Mouse (Mus musculus) gastrocnemius, postnatal 4 days (tissue): ENCODE data around the gene Polr2b. TPM values are rescaled to one million over a fixed set of nuclear protein-coding genes. Genes with fewer than 3 reads are reported as not detected.

ENCODE experiments used
- DNase-seq, 2 experiments: peaks; one replicate each; pipeline ENCODE4 v3.0.0; 2021 to 2022; ENCODE audit warnings: low spot score in 2 of 2, mixed read lengths in 2 of 2
- total RNA-seq, 2 experiments: library from RNA; stranded (reverse); gene quantifications; 2 replicates each; pipeline ENCODE4 v1.2.3; 2021

Gene Polr2b
- total RNA-seq, 2 experiments from 2014 or later, result 31.5 to 35.7 TPM

DNA sequence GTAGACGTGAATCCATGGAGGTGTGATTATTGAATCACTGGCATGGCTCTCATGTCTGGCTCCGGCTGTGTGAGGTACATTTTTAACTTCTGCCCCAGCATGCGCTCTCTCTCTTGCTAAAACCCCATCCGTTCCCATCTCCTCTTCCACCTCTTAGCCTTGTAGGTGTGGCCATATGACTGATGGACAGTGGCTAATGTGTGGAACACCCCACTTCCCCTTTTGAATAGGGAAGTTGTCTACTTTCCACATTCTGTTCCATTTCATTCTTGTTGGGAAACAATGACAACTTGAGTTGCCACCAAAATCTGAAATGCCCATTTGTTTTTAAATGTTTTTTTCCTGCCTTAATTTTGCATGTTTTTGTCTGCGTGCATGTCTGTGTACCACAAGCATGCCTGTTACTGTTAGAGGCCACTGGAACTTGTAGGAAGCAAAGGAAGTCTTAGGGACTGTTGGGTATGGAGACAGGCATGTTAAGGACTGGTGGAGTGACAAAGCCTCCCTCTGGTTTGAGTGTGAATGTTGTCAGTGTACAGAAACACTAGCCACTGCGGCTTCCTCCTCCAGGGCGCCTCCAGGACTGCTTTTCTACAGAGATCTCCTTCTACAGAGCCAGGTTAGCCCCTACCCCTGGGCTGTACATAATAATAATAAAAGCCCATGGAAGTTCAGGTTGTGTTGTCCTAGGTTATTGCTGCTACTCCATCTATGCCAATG is 17.0 kb upstream of the Polr2b start:
- DNase-seq, result no peak

DNA sequence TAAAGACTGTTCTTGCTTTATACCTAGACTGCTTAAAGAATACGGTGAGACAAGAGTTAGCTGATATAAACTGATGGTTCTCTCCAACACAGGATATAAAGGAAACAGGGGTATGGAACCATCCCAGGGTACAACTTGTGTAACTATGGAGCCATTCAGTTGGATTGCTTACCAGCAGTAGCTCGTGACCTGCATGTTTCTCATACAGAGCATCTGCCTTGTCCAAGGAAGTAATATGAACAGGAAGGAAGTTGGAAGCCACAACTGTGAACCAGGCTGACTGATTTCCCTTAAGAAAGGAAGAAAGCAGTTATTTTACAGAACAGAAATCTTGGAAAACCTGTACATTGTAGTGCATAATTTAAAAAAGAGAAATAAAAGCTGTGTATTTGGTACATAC is 10.5 kb upstream of the Polr2b start:
- no peak for DNase-seq

DNA sequence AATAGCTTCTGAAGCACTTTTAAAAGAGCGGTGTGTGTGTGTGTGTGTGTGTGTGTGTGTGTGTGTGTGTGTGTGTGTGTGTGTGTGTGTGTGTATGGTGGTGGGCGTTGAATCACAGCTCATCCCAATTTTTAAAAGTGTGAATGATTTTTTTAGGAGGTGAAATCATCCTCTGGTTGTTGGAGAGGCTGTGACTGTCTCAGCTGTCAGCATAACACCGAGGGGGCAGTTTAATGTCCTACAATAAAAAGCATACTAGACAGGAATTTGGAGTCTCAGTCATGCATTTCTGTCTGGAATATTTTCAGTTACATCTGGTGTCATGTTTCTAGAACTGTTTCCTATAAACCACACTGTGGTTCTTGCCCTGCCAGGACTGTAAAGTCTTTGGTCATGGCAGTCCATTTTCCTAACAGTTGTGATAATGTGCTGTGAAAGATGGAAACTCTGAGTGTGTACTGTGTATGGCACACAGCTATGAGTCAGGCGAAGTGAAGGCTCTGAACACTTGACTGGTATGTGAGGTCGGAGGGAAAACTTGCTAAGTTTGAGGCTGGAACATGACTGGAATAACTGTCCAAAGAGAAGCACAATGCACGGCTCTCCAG is 8.5 kb upstream of the Polr2b start:
- DNase-seq, result no peak

DNA sequence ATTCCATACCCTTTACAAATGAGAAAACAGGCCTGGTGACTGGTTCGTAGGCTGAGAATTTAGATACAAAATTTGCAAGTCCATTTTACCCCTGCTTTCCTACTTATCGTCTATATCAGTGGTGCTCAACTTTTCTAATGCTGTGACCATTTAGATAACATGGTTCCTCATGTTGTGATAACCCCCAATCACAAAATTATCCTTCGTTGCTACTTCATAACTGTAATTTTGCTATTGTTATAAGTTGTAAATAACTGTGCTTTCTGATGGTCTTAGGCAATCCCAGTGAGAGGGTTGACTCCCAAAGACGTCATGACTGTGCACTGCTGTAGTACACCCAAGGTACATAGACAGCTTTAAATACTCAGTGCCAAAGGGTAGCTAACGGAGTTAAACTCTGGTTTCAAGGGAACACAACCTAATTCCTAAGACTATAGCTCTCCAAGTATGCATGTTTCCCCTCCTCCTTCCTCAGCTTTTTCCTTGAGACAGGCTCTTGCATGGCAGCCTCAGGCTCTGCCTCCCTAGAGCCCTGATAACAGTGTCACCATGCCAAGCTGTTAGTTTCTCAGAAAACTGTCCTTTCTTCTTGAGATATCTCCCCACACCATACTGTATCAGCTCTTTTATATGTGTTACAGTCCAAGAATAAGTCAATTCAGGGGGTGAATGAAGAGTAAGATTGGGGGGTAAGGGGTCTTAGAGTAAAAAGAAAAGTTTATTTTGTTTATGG is 2.0 kb upstream of the Polr2b start:
- no peak for DNase-seq

DNA sequence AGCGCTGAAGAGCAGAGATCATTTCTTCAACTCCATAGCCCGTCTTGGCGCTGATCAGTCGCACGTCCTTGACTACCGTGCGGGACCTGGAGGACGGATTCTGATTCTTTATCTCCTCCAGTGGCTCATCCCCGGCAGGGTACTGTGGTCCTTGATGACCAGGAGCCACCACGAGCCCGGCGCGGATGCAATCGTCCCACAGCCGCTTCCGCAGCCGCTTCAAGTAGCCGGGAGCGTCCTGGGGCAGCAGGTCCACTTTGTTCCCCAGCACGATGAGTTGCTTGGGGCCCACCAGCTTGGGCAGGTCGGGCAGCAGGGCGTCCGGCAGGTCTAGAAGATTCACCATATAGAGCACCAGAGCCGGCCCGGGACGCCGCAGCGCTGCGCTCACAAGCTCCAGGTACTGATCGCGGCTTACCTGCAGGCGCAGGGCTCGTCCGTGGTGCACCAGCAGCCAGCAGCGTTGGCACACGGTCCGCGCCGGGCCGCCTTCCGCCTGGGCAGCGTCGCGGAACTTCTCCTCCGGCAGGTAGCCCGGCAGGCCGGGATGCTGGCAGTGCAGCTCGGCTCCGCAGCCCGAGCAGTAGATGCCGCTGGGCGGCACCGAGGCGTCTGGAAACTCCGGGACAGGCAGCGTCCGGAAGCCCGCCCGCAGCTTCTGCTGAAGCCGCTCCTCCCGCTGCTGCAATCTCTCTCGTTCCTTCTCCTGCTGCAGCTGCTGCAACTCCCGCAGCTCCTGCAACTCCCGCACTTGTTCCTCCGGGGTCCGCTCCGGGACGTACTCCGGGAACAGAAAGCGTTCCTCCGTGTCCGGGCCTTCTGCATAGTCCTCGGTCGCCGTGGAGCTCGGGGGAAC is 668 bp upstream of the Polr2b start:
- peak; percentile 10 to 24 for DNase-seq

DNA sequence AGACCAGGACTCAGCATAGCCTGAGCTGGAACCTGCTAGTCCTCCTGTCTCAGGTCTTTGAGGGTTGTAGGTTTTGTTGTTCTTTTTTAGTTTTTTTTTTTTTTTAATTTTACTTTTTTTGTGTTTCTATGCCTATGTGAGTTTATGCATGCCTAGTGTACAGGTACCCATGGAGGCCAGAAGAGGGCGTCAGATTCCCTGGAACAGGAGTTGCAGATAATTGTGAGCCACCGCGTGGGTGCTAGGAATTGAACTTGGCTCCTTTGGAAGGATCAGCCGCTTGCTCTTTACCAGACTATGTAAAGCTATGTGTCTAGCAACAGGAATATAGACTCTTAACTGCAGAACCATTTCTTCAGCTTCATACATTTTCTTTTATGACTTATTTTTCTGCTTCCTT is 4.3 kb downstream of the Polr2b start:
- no peak for DNase-seq

DNA sequence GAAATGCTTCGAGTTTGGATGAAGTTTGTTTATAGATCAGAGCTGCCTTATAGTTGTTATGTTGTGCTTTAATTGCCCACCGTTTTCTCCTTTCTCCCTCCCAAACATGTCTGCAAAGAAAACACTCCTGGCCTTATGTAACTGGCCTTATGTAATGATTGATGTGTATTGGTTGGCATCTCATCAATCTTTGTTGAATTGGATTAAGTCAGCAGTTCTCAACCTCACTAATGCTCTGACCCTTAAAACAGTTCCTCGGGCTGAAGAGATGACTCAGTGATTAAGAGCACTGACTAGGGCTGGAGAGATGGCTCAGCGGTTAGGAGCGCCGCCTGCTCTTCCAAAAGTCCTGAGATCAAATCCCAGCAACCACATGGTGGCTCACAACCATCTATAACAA is 5.0 kb downstream of the Polr2b start:
- DNase-seq, result no peak

DNA sequence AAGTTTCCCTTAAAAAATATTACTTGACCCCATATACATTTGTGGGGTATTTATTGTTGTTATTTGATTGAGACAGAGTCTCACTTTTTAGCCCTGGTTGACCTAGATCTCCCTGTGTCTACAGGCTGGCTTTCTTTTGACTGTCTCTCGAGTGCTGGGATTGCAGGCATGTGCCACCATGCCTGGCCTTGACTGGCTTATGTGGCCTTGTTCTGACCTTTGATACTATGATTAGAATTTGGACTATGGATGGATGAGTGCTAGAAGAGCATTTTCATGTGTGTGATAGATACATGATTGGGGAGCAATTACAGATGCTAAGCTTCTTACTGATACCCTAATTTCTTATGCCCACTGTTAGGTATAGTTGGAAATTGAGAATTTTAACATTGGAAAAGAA is 15.0 kb downstream of the Polr2b start:
- DNase-seq, result no peak

DNA sequence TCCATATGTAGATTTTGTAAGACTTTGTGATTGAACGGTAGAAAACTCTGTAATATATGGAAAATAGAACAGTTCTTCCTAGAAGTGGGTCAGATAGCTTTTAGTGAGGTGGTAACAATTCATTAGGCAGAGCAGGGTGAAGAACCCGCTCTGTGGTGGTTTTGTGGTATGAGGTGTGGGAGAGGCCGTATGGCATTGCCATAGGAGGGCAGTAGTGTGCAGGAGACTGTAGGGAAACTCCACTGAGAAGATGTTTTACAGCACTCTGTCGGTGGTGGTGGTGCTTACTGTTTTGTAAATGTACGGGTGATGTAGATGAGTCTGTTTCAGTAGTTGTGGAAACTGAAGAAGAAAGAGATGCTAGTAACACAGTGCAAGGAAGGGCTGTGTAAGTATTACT is 20.2 kb downstream of the Polr2b start:
- no peak for DNase-seq

DNA sequence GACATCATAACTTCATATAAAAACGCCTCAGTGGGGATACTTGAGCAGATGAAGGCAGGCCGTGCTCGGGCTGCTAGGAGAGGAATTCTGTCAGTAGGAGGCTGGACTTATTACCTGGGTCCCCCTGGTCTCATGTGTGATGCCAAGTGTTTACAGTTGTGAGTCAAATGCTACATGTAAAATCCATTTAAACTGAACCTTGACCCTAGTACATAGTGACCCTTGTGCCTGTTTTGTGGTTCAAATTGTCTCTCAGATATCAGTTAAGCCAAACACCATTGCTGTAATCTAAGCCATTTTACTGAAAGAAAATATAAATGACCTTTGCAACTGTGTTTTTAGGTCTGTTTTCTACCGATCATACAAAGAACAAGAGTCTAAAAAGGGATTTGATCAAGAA is 30.1 kb downstream of the Polr2b start:
- DNase-seq, result no peak

DNA sequence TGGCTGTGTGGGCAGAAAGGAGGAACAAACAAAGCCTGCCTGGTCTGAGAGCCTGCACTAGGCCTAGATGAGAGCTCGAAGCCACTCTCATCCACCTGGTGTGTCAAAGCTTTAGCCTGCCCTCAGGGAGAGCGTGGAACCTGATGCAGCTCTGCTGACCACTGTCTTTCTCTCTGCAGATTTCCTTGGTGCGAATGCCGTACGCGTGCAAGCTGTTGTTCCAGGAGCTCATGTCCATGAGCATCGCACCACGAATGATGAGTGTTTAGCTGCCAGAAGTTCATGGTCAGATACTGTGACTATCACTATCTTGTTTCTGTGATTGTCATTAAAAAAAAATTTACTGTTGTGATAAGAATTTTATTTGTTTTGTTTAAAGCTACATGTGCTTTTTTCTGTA is 39.0 kb downstream of the Polr2b start:
- no peak for DNase-seq

DNA sequence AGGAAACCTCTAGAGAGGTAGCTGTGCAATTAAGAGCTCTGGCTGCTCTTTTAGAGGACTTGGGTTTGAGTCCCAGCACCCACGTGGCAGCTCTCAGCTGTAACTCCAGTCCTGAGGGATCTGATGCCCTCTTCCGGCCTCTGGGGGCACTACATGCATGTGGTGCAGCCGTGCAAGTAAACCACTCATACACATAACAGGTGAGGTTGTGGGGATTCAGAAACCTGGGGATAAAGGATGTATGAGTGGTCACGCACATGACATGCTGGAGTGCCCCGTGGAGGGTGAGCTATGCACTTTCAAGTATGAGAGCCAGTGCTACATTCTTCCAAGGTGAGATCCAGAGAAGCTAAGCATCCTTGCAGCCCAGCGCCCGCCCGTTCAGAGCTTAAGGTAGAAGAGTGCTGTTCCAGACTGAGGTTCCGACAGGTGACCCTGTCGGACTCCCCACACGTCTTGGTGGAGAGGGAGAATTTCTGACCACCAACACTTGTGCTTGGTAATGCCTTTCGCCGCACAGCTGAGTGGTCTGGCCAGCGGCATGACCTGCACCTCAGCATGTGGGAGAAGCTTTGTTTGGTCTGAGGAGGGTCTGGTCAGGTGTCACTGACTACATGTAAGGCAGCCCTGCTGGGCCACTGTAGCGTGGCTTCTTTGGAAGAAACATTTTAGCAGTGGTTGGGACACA is 40.2 kb downstream of the Polr2b start:
- DNase-seq, result no peak

DNA sequence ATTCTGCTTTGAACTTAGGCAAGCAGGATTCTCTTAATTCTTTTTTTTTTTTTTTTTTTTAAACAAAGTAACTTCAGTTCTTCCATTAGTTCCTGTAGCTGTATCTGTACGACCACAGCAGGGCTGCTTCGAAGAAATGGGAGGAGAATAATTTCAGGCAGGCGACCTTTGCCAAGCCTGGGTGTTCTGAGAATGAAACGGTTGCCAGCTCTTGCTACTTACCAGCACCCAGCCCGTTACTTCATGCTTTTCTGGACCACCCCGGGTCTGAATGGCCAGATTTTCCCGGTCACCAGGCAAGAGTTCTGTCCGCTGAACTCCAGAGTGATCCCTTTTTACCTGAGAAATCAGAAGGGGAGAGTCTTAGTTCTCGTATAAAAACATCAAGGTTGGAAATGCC is 41.7 kb downstream of the Polr2b start:
- no peak for DNase-seq

DNA sequence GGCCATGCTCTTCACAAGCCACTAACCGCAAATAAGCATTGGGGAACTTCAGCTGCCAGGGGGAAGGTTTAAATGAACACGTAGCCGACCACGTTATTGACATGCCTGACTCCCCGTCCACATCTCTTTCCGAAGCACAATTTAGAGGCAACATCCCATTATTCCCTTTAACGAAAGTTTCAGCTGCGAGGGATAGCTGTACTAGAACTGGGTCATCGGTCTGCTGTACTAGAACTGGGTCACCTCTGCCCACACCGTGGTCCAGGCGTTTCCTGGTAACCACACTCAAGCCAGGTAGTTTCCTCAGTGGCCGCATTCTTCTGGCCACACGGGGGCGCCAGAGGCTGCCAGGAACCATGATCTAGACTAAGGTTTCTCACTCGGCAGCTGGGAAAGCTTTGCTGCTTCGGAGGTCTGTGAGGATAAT is 44.4 kb downstream of the Polr2b start:
- DNase-seq, result peak; percentile 71 to 83

DNA sequence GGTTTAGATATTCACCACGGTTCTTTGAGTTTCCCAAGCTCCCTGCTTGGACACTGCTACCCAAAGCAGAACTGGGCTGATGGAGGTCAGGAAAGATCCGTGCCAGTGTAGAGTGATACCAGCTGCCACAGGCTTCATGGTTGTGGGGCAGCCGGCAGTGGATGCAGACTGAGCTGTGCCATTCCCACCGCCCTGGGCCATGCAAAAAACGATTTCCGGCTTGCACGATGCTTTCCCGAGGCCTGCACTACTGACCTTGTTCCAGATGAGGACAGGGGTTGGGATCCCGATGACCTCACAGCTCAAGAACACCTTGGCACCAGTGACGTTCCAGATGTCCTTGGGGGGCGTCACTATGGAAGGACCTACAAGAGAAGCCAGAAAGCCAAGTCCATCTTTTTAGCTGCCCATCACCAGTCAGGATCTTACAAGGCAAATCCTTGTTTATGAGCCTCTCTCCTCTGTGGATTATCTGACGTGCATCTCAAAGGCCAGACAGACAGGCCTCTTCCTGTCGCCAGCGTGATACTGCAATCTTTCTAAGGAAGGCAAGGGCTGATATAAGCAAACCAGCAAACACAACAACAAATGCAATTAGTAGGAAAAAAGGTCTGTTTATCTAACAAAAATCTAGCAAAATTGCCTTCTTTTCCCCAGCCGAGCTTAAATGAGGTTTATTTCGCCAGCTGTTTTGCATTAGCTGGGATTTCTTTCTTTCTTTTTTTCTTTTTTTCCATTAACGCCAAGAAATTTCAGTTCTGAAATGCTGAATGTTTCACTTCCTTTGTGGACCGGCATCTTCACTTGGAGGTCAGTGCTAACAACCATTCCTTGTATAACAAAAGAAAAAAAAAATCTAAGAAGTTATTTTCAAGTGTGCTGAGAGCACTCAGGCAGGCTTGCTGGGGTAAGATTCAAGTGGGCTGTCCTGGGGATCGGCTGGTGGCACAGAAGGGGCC is 45.6 kb downstream of the Polr2b start:
- DNase-seq, result peak in 1 of 2 experiments; percentile 14

DNA sequence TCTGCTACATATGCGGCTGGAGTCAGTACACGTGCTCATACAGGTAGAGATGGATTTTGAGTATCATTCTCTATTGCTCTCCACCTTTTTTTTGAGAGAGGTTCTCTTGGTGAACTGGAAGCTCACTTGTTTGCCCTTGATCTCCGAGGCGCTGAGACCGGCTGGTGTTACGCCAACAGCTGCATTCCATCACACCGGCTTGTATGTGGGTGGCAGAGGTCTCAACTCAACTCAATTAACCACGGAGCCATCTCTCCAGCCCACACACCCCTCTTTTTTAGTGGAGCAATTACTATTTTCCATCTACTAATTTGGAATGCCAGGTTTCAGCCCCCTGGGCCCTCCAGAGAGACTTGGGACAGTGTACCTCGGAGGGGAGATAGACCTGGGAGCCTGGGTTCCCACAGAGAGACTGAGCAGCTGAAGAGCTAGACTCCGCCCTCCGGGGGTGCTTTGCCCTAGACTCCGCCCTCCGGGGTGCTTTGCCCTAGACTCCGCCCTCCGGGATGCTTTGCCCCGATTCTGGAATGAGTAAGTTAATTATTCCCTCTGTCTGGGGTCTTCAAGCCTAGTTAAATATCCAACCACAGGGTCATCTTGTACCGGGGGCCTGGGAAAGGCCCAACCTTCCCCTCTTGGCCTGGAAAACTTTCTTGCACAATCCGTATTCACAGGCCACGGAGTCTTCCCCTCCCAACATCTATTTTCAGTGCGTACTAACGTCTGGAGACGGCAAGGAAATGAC is 47.6 kb downstream of the Polr2b start:
- DNase-seq, result peak in 1 of 2 experiments; percentile 55

DNA sequence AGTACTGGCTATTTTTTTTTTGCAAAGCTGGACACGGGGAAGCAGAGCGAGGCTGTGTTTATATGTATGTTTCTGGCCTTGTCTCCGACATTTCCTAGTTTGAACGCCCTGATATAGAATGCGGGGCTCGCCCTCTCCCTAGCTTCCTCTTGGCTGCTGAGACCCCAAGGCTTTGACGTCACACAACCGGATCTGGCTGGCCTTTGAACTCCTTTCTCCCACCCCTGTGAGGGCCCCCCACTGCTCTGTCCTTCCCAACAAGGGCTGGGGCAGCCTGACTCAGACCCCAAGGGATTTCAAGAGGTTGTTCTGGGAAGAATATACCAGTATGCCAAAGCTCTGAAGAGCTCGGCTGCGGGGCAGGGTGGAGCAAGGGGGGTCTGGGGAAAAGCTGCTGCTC is 48.4 kb downstream of the Polr2b start:
- peak in 1 of 2 experiments; percentile 64 for DNase-seq

DNA sequence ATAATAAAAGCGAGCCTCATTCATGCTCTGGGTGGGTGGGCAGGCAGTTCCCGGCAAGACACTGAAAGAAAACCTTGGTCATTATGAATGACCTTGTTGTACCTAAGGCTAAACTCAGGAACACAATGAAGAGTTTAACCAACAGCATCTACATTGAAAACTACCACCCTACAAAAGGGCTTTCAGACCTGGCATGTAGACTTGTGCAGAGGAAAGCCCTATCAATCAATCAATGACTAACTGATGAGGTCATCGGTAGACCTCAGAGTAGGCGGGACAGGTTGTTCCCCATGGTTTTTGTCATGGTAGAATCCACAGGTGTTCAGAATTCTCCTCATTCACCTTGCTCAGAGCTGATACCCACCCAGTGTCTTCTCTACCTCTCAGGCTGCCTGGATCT is 50.0 kb downstream of the Polr2b start:
- no peak for DNase-seq

DNA sequence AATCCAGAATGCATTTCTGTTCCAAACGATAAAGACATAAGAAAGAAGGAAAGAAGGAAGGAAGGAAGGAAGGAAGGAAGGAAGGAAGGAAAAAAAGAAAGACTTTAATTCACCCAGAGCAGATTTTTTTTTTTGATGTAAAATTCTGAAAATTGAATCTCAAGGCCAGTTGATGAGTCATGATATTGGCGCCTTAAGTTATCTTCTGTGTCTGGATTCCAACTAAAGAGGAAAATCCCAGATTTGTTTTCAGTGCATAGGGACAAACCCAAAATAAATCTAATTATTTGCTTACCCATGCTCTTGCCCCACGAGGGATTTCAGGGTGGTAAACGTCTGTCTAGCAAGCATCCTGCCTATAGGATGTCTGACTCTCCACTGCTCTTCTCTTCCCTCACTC is 51.1 kb downstream of the Polr2b start:
- DNase-seq, result no peak
